Mouse (Mus musculus): ENCODE data around the gene Mef2c. TPM values are rescaled to one million over a fixed set of nuclear protein-coding genes. Genes with fewer than 3 reads are reported as not detected.

The Mef2c gene
- polyA plus RNA-seq, 1 experiment from 2014 or later = 30.7 TPM

DNA sequence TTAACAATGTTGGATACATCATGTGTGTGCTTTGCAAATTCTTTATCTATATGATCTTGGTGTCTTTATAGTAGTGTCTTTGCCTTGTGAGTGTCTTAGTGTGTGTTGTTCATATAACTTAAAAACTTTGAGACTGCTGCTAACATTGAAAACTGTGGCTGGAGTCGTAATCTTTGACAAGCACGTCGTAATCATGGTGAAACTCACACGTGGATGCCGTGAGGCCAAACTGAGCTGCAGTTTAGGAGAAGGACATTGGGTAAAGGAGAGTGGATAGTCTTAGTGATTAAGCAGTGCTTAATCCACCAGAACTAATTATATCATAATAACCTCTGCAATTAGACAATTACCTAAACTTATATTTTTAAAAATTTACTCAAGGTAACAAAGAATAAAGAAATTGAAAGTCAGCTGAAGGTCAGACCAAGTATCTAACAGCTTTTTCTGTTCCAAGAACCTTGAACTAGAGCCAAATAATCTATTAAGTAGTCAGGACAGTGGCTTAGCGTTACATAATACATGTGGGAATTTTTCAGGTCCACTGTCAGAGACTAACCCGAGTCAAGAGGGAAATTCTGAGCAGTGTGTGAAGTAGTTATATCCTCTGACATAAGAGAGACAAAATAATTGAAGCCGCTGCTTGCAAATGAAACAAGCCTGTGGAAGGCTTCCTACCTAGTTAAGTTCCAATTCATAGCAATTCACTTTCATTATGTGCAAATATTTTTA is 70.2 kb downstream of the Mef2c start:
- Histone ChIP-seq H3K4me3 (replicated peaks; ENCODE audit: low read length) (no peak overlapping the region), H3K9me3 (ENCODE audit: control insufficient read depth, low read length) (no peaks in the 10 kb centered on the region), H3K4me2 (replicated peaks) (no peak overlapping the region), H3K27me3 (ENCODE audit: control insufficient read depth, insufficient read depth, low read length) (0 out of 2 replicates have a peak, but pooled peaks cover 3% of the 10 kb centered on the region), H3K36me3 (replicated peaks; ENCODE audit: control insufficient read depth, insufficient read depth) (no peaks in the 10 kb centered on the region), H3K9ac (no peak overlapping the region), H3K4me1 (replicated peaks; ENCODE audit: control insufficient read depth, insufficient read depth, low read length) (0 out of 2 replicates have a peak, but pooled peaks cover 7% of the 10 kb centered on the region), H3K27ac (no peak overlapping the region)
- DNase-seq (ENCODE audit: low spot score) (no peak), ATAC-seq (ENCODE audit: low FRiP score) (no peak)
- 60% methylated on average over 8 of the region's 8 CpGs for WGBS

DNA sequence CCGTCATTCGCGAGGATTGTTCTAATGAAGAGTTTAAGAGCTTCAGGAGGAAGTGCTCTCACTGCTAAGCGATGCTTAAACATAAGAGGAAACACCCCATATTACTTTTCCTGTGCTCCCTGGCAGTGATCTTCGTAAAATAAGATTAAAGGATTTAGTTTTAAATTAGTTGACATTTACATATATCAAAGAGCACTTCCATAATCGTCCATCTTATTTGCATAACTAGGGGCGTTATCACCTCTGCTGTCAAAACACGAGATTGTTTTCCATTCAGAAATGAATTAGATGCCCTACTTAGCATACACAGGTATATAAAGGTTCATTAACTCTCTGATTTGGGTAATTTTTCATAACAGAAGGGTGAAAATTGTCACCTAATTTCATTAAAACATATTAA is 71.0 kb downstream of the Mef2c start:
- H3K4me3 ChIP-seq (replicated peaks; ENCODE audit: low read length) = no peak overlapping the region
- no peak overlapping the region for H3K27ac ChIP-seq
- H3K27me3 ChIP-seq (ENCODE audit: control insufficient read depth, insufficient read depth, low read length) = 0 out of 2 replicates have a peak, but pooled peaks cover 3% of the 10 kb centered on the region
- 0 out of 2 replicates have a peak, but pooled peaks cover 7% of the 10 kb centered on the region for H3K4me1 ChIP-seq (replicated peaks; ENCODE audit: control insufficient read depth, insufficient read depth, low read length)
- H3K9ac ChIP-seq = no peak overlapping the region
- DNase-seq (ENCODE audit: low spot score) = no peak
- no peak overlapping the region; the same call in 1 of the 2 replicates for H3K4me2 ChIP-seq (replicated peaks)
- 63% methylated on average over 8 of the region's 8 CpGs for WGBS
- no peaks in the 10 kb centered on the region for H3K9me3 ChIP-seq (ENCODE audit: control insufficient read depth, low read length)
- no peaks in the 10 kb centered on the region for H3K36me3 ChIP-seq (replicated peaks; ENCODE audit: control insufficient read depth, insufficient read depth)
- ATAC-seq (ENCODE audit: low FRiP score) = no peak

DNA sequence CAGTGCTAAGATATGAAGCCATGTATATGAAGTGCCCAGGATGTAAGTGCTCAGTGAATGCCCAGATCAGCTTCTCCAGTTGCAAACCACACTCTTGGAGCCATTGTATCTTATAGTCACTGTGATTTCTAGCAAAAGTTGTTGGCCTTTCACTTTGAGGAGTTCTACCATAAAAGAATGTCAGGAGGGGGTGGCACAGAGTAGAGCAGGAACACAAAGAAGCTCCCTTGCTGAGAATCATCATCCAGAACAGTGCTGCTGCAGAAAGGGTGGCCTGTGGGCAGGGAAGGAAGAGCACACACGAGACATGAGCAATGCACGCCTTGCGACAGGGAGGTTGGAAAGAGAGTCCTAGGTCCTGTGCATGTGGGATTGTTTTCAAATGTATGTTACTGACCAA is 75.6 kb downstream of the Mef2c start:
- 0 out of 2 replicates have a peak, but pooled peaks cover 3% of the 10 kb centered on the region for H3K4me1 ChIP-seq (replicated peaks; ENCODE audit: control insufficient read depth, insufficient read depth, low read length)
- H3K4me2 ChIP-seq (replicated peaks) = no peak overlapping the region
- no peaks in the 10 kb centered on the region for H3K36me3 ChIP-seq (replicated peaks; ENCODE audit: control insufficient read depth, insufficient read depth)
- no peak overlapping the region for H3K9ac ChIP-seq
- 74% methylated on average over 3 of the region's 3 CpGs for WGBS
- 0 out of 2 replicates have a peak, but pooled peaks cover 3% of the 10 kb centered on the region for H3K27me3 ChIP-seq (ENCODE audit: control insufficient read depth, insufficient read depth, low read length)
- ATAC-seq (ENCODE audit: low FRiP score) (no peak), DNase-seq (ENCODE audit: low spot score) (no peak)
- H3K4me3 ChIP-seq (replicated peaks; ENCODE audit: low read length) = no peak overlapping the region
- H3K27ac ChIP-seq = no peak overlapping the region
- no peaks in the 10 kb centered on the region for H3K9me3 ChIP-seq (ENCODE audit: control insufficient read depth, low read length)

- DNase-seq (ENCODE audit: low spot score) (no peak), ATAC-seq (ENCODE audit: low FRiP score) (no peak)
- H3K27ac ChIP-seq = no peak overlapping the region
- 0 out of 2 replicates have a peak, but pooled peaks cover 3% of the 10 kb centered on the region for H3K27me3 ChIP-seq (ENCODE audit: control insufficient read depth, insufficient read depth, low read length)
- H3K9ac ChIP-seq = no peak overlapping the region
- no peaks in the 10 kb centered on the region for H3K36me3 ChIP-seq (replicated peaks; ENCODE audit: control insufficient read depth, insufficient read depth)
- no peak overlapping the region for H3K4me3 ChIP-seq (replicated peaks; ENCODE audit: low read length)
- 88% methylated on average over 5 of the region's 5 CpGs for WGBS
- H3K4me1 ChIP-seq (replicated peaks; ENCODE audit: control insufficient read depth, insufficient read depth, low read length) = no peaks in the 10 kb centered on the region
- H3K4me2 ChIP-seq (replicated peaks) = no peak overlapping the region
- H3K9me3 ChIP-seq (ENCODE audit: control insufficient read depth, low read length) = no peaks in the 10 kb centered on the region
Observed at GRCm38 (mm10) chr13:83580856-83581255, 77.0 kb downstream of the Mef2c start.

- H3K4me2 ChIP-seq (replicated peaks) = no peak overlapping the region
- H3K36me3 ChIP-seq (replicated peaks; ENCODE audit: control insufficient read depth, insufficient read depth) = no peaks in the 10 kb centered on the region
- DNase-seq (ENCODE audit: low spot score) = no peak
- no peak overlapping the region for H3K4me3 ChIP-seq (replicated peaks; ENCODE audit: low read length)
- no peak overlapping the region for H3K9ac ChIP-seq
- WGBS = 89% methylated on average over 1 of the region's 1 CpGs
- H3K27ac ChIP-seq = no peak overlapping the region
- H3K27me3 ChIP-seq (ENCODE audit: control insufficient read depth, insufficient read depth, low read length) = no peaks in the 10 kb centered on the region
- no peaks in the 10 kb centered on the region for H3K4me1 ChIP-seq (replicated peaks; ENCODE audit: control insufficient read depth, insufficient read depth, low read length)
- no peak for ATAC-seq (ENCODE audit: low FRiP score)
- H3K9me3 ChIP-seq (ENCODE audit: control insufficient read depth, low read length) = no peaks in the 10 kb centered on the region
Observed at GRCm38 (mm10) chr13:83582564-83582963, 78.7 kb downstream of the Mef2c start.

- DNase-seq (ENCODE audit: low spot score) = no peak
- no peaks in the 10 kb centered on the region for H3K9me3 ChIP-seq (ENCODE audit: control insufficient read depth, low read length)
- no peak overlapping the region for H3K9ac ChIP-seq
- H3K27ac ChIP-seq = no peak overlapping the region
- H3K4me1 ChIP-seq (replicated peaks; ENCODE audit: control insufficient read depth, insufficient read depth, low read length) = no peaks in the 10 kb centered on the region
- H3K4me2 ChIP-seq (replicated peaks) = no peak overlapping the region
- 58% methylated on average over 4 of the region's 4 CpGs for WGBS
- H3K36me3 ChIP-seq (replicated peaks; ENCODE audit: control insufficient read depth, insufficient read depth) = no peaks in the 10 kb centered on the region
- ATAC-seq (ENCODE audit: low FRiP score) = no peak
- no peak overlapping the region for H3K4me3 ChIP-seq (replicated peaks; ENCODE audit: low read length)
- no peaks in the 10 kb centered on the region for H3K27me3 ChIP-seq (ENCODE audit: control insufficient read depth, insufficient read depth, low read length)
Observed at GRCm38 (mm10) chr13:83583881-83584280, 80.0 kb downstream of the Mef2c start.

GRCm38 (mm10) chr13:83585359-83585758 is 81.5 kb downstream of the Mef2c start:
- Histone ChIP-seq H3K36me3 (replicated peaks; ENCODE audit: control insufficient read depth, insufficient read depth) (no peaks in the 10 kb centered on the region), H3K4me1 (replicated peaks; ENCODE audit: control insufficient read depth, insufficient read depth, low read length) (no peaks in the 10 kb centered on the region), H3K4me2 (replicated peaks) (no peak overlapping the region), H3K9ac (no peak overlapping the region), H3K4me3 (replicated peaks; ENCODE audit: low read length) (no peak overlapping the region), H3K9me3 (ENCODE audit: control insufficient read depth, low read length) (no peaks in the 10 kb centered on the region), H3K27me3 (ENCODE audit: control insufficient read depth, insufficient read depth, low read length) (no peaks in the 10 kb centered on the region), H3K27ac (no peak overlapping the region)
- ATAC-seq (ENCODE audit: low FRiP score) (no peak), DNase-seq (ENCODE audit: low spot score) (no peak)
- 85% methylated on average over 5 of the region's 5 CpGs for WGBS

DNA sequence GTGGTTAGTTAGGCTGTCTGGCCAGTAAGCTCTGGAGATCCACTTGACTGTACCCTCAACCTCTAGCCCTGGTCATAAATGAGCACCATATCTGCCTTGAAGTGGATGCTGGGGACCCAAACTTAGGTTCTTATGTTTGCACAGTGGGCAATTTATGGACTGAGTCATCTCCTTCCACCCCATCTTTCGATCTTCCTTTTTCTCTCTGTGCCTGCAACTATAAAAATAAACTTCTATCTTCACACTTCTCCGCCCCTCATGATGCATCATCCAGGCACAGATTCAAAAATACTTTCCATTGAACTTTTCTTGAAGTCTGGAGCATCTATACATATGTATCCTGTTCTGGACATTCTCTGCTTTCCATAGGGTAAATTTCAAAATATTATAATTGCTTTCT is 84.4 kb downstream of the Mef2c start:
- Histone ChIP-seq H3K36me3 (replicated peaks; ENCODE audit: control insufficient read depth, insufficient read depth) (no peaks in the 10 kb centered on the region), H3K9me3 (ENCODE audit: control insufficient read depth, low read length) (no peaks in the 10 kb centered on the region), H3K4me2 (replicated peaks) (no peak overlapping the region), H3K27me3 (ENCODE audit: control insufficient read depth, insufficient read depth, low read length) (no peaks in the 10 kb centered on the region), H3K9ac (no peak overlapping the region), H3K4me3 (replicated peaks; ENCODE audit: low read length) (no peak overlapping the region), H3K4me1 (replicated peaks; ENCODE audit: control insufficient read depth, insufficient read depth, low read length) (no peaks in the 10 kb centered on the region), H3K27ac (no peak overlapping the region)
- ATAC-seq (ENCODE audit: low FRiP score) (no peak), DNase-seq (ENCODE audit: low spot score) (no peak)
- 90% methylated on average over 2 of the region's 2 CpGs for WGBS

GRCm38 (mm10) chr13:83590886-83591285 is 87.1 kb downstream of the Mef2c start:
- Histone ChIP-seq H3K9me3 (ENCODE audit: control insufficient read depth, low read length) (no peaks in the 10 kb centered on the region), H3K4me3 (replicated peaks; ENCODE audit: low read length) (no peak overlapping the region), H3K36me3 (replicated peaks; ENCODE audit: control insufficient read depth, insufficient read depth) (no peaks in the 10 kb centered on the region), H3K4me2 (replicated peaks) (no peak overlapping the region), H3K4me1 (replicated peaks; ENCODE audit: control insufficient read depth, insufficient read depth, low read length) (0 out of 2 replicates have a peak, but pooled peaks cover 2% of the 10 kb centered on the region), H3K27me3 (ENCODE audit: control insufficient read depth, insufficient read depth, low read length) (no peaks in the 10 kb centered on the region), H3K27ac (no peak overlapping the region), H3K9ac (no peak overlapping the region)
- WGBS = 94% methylated on average over 5 of the region's 5 CpGs
- no peak for DNase-seq (ENCODE audit: low spot score)
- no peak for ATAC-seq (ENCODE audit: low FRiP score)
